Mouse (Mus musculus) myocyte (in vitro differentiated cells): Measurements from ENCODE around the gene Hdac5.

ENCODE experiments used
- MAX ChIP-seq: IDR thresholded peaks from one replicate; pipeline ENCODE4 v1.6.1; 2011; ENCODE audit warnings: low read depth, mild to moderate bottlenecking, control low read depth
- POLR2A ChIP-seq: IDR thresholded peaks from one replicate; pipeline ENCODE4 v1.6.1; 2011; ENCODE audit warnings: low read depth, mild to moderate bottlenecking, control low read depth, moderate library complexity; ENCODE audit not compliant: insufficient read length
- POLR2AphosphoS2 ChIP-seq: IDR thresholded peaks from one replicate; pipeline ENCODE4 v1.6.1; 2011; ENCODE audit warnings: low read depth, control low read depth; ENCODE audit not compliant: insufficient read length
- REST ChIP-seq: IDR thresholded peaks from one replicate; pipeline ENCODE4 v1.6.1; 2011; ENCODE audit warnings: mild to moderate bottlenecking, control low read depth, moderate library complexity; ENCODE audit not compliant: insufficient read depth, insufficient read length

DNA sequence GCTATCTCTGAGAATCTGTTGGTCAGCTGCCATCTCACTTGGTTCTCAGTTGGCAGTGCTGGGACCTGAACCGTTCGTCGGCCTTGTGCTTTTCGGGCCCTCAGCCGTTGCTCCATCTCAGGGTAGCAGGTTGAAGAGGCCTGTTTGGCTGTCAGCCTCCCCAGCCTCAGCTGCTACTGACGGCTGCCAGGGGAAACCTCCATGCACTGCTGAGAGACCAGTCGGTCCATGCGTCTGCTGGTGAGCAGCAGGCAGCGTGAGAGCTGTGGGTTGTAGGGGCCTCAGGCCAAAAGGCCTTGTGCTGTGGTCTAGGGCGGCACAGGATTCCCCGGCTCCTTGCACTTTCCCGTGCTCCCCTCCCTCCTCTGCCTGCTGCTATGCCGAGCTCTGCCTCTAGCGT is 35.9 kb upstream of the Hdac5 start:
- TF ChIP-seq POLR2A (no peak), POLR2AphosphoS2 (no peak), REST (no peak), MAX (no peak)
